Mouse (Mus musculus) kidney, adult 11 months (tissue): ENCODE data around the gene Dnaja4.

Experiments
- DNase-seq: peaks from one replicate; pipeline ENCODE4 v3.0.0; 2022

Dnaja4 gene

DNA sequence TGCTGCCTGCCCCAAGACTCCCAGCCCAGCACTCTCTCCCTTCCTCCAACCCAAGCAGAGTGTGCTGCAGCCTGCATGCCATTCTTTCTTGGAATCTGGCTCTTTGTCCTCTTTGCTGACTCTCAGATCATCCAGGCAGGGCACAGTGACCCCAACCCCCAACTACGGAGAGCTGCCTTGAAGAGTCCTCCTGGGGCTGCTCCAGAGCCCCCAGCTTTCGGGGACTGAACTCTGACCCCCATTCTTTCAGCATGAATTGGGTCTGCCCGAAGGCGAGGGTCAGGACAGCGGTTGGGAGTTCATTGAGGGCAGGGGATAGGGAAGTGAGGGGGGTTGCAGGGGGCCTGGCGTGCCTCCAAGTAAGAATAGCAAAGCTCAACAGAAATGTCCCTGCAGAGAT lies 60.9 kb downstream of the Dnaja4 start:
- peak; percentile 27 for DNase-seq

DNA sequence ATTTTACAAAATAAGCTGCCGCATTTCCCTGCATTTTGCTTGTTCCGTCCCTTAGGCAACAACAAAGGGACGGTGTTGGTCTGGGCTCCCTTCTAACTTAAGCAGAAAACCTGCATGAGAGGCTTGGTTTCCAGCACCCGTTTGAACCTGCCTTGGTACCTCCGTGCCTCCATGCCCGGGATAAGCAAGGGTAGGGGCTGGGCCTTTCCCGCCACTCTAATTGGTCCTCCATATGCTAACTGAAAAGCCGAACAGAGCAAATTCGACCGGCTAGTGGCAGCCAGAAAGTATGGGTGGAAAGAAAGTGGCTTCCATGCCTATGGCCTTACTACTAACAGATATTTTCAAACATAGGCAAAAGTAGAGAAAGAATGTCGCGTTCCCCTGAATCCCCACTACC lies 65.4 kb downstream of the Dnaja4 start:
- DNase-seq, result no peak

- no peak for DNase-seq
Observed at GRCm38 (mm10) chr9:54764561-54765217, 66.0 kb downstream of the Dnaja4 start, which contains the start of gene Crabp1. Crabp1 (plus strand) TSS chr9:54764748.

GRCm38 (mm10) chr9:54765336-54766085 lies 66.8 kb downstream of the Dnaja4 start:
- DNase-seq, result no peak
